Mouse (Mus musculus) urinary bladder, postnatal 36 days (tissue): ENCODE results near the gene Gm26602.
A peak's percentile ranks its signal among the peaks of the same experiment; 100 is the strongest.
"Not testable (repeated sequence)": the region's sequence is repeated elsewhere in the genome, so short reads cannot be mapped to it uniquely, and the experiment has no call there.

Source experiments
- DNase-seq, 2 experiments: peaks; one replicate each; pipeline ENCODE4 v3.0.0; 2022; ENCODE audit warnings: low spot score in 2 of 2, mixed read lengths in 1 of 2

Gene Gm26602

GRCm38 (mm10) chr10:79958140-79958816, 47.6 kb downstream of the Gm26602 start:
- DNase-seq = peak; percentile 73 to 85

- DNase-seq = not testable (repeated sequence)
Observed at GRCm38 (mm10) chr10:79959412-79959811, 48.8 kb downstream of the Gm26602 start.

- peak; percentile 99 to 100 for DNase-seq
Observed at GRCm38 (mm10) chr10:79959847-79960601, 49.4 kb downstream of the Gm26602 start, which contains the start of gene Wdr18. Wdr18 (plus strand) TSS chr10:79960152.
